Comparison of ENCODE assay signal across 8 mouse cellular contexts in genomic region chr3:96499481-96500288, GRCm38 (mm10). TPM values are rescaled to one million over a fixed set of nuclear protein-coding genes. Genes with fewer than 3 reads are reported as not detected.
DNase-seq lines count a peak whose midpoint lies in the region; ATAC-seq lines count a peak whose summit lies in the region.

No protein-coding gene starts in this region.

- peak; percentile 91 for DNase-seq in MN1 (ENCODE audit: low spot score)
- DNase-seq in cerebellum, adult 9-10 months = peak; percentile 93
- peak; percentile 83 for DNase-seq in hindbrain, embryonic 10.5 days (ENCODE audit: low spot score)
- peak; percentile 77 for DNase-seq in layer of hippocampus, adult 9-11 months
- DNase-seq in ovary, adult 18-20 months (ENCODE audit: low spot score) = peak; percentile 50
- DNase-seq in thymus, postnatal 0 days (ENCODE audit: low spot score) = peak; percentile 90

- peak overlapping the region; percentile 68 for H3K4me3 ChIP-seq in hindbrain, embryonic 10.5 days
- H3K4me3 ChIP-seq in lung, embryonic 16.5 days (ENCODE audit: low read length) = peak overlapping the region; percentile 57

- H3K36me3 ChIP-seq in hindbrain, embryonic 10.5 days = no peaks in the 10 kb centered on the region
- H3K36me3 ChIP-seq in lung, embryonic 16.5 days (ENCODE audit: control insufficient read depth, insufficient read depth, low read length) = no peaks in the 10 kb centered on the region

- H3K4me1 ChIP-seq in hindbrain, embryonic 10.5 days (replicated peaks) = peaks cover 20% of the 10 kb centered on the region
- H3K4me1 ChIP-seq in lung, embryonic 16.5 days (replicated peaks; ENCODE audit: control insufficient read depth, insufficient read depth, low read length) = peaks cover 5% of the 10 kb centered on the region; the same call in 1 of the 2 replicates

- H3K9me3 ChIP-seq in hindbrain, embryonic 10.5 days = no peaks in the 10 kb centered on the region
- H3K9me3 ChIP-seq in lung, embryonic 16.5 days (ENCODE audit: control insufficient read depth, low read length) = no peaks in the 10 kb centered on the region

- under 1% methylated on average over 36 of the region's 36 CpGs for WGBS in hindbrain, embryonic 10.5 days
- under 1% methylated on average over 36 of the region's 36 CpGs for WGBS in lung, embryonic 16.5 days

- peak overlapping the region; percentile 57 for H3K4me2 ChIP-seq in lung, embryonic 16.5 days (ENCODE audit: low read depth, low read length)

- peak overlapping the region; percentile 79 for H3K9ac ChIP-seq in lung, embryonic 16.5 days (ENCODE audit: low read length)

- H3K27ac ChIP-seq in hindbrain, embryonic 10.5 days = peak overlapping the region; percentile 86
- H3K27ac ChIP-seq in lung, embryonic 16.5 days (ENCODE audit: low read length) = peak overlapping the region; percentile 65

- peak; percentile 49 for ATAC-seq in frontal cortex, adult (ENCODE audit: low TSS enrichment)
- peak; percentile 46 for ATAC-seq in lung, embryonic 16.5 days (ENCODE audit: low read depth)

- peaks cover 8% of the 10 kb centered on the region; the same call in 1 of the 2 replicates for H3K27me3 ChIP-seq in hindbrain, embryonic 10.5 days (ENCODE audit: insufficient read depth, poor library complexity, severe bottlenecking)
- no peaks in the 10 kb centered on the region for H3K27me3 ChIP-seq in lung, embryonic 16.5 days (ENCODE audit: control insufficient read depth, insufficient read depth, low read depth, low read length)

RNA-seq across cellular contexts. Expression of gene Hfe2, which starts 25.3 kb away (rescaled TPM):
- 0.89 and 2.2 TPM in 2 replicates for polyA plus RNA-seq in hindbrain, embryonic 10.5 days (2016; fragmentation: Nextera tagmentation; extraction: Ambion mirVana)
- 0.57 and 1.1 TPM in 2 replicates for polyA plus RNA-seq in lung, embryonic 16.5 days (2015; fragmentation: Nextera tagmentation; extraction: Ambion mirVana)
- polyA plus RNA-seq in thymus, postnatal 0 days (2015; fragmentation: Nextera tagmentation; extraction: Ambion mirVana) = 0.13 and 0.18 TPM in 2 replicates

RNA-seq across cellular contexts. Expression of gene BC107364, which starts 47.6 kb away (rescaled TPM):
- 0.25 TPM in 1 of 2 replicates, not detected in the other for polyA plus RNA-seq in hindbrain, embryonic 10.5 days (2016; fragmentation: Nextera tagmentation; extraction: Ambion mirVana)
- polyA plus RNA-seq in lung, embryonic 16.5 days (2015; fragmentation: Nextera tagmentation; extraction: Ambion mirVana) = 0.30 and 0.34 TPM in 2 replicates
- 0.46 and 0.55 TPM in 2 replicates for polyA plus RNA-seq in thymus, postnatal 0 days (2015; fragmentation: Nextera tagmentation; extraction: Ambion mirVana)

RNA-seq across cellular contexts. Expression of gene Txnip, which starts 58.1 kb away (rescaled TPM):
- 36.3 and 38.1 TPM in 2 replicates for polyA plus RNA-seq in hindbrain, embryonic 10.5 days (2016; fragmentation: Nextera tagmentation; extraction: Ambion mirVana)
- polyA plus RNA-seq in lung, embryonic 16.5 days (2015; fragmentation: Nextera tagmentation; extraction: Ambion mirVana) = 184 and 197 TPM in 2 replicates
- polyA plus RNA-seq in thymus, postnatal 0 days (2015; fragmentation: Nextera tagmentation; extraction: Ambion mirVana) = 260 TPM in 2 replicates

Comparison
In these comparisons a context has a peak if more than half of its experiments do, and no peak if none do; other contexts are left out.
1. Peak in every context shown above with its lines: DNase-seq, ATAC-seq, H3K4me3 ChIP-seq and H3K27ac ChIP-seq.